Mouse (Mus musculus) brain, embryonic 14.5 days (tissue): ENCODE results near the gene Sorcs2.

Source experiments
- CTCF ChIP-seq: fragments of 200-500 bp; IDR thresholded peaks from 2 replicates; pipeline ENCODE4 v1.5.1; 2012; ENCODE audit warnings: inconsistent platforms, mild to moderate bottlenecking, moderate library complexity, borderline replicate concordance; ENCODE audit not compliant: insufficient read depth, insufficient read length; ENCODE audit errors: extremely low read depth
- POLR2A ChIP-seq: fragments of 200-500 bp; IDR thresholded peaks from 2 replicates; pipeline ENCODE4 v1.6.1; 2012; ENCODE audit warnings: mild to moderate bottlenecking, inconsistent platforms, borderline replicate concordance; ENCODE audit not compliant: poor library complexity, insufficient read depth, insufficient read length, severe bottlenecking; ENCODE audit errors: extremely low read depth

GRCm38 (mm10) chr5:36360343-36360742 is 37.6 kb downstream of the Sorcs2 start:
- TF ChIP-seq CTCF (no peak), POLR2A (no peak)
